Mouse (Mus musculus) hindbrain, embryonic 14.5 days (tissue): ENCODE data around the gene Fam110a. TPM values are rescaled to one million over a fixed set of nuclear protein-coding genes. Genes with fewer than 3 reads are reported as not detected.
A peak's percentile ranks its signal among the peaks of the same experiment; 100 is the strongest.

Experiments
- ATAC-seq: fragments of 200-750 bp; cut with Nextera tagmentation; 2 replicates; pipeline ENCODE4 v1.8.0; 2017; ENCODE audit warnings: moderate number of reproducible peaks, mild to moderate bottlenecking, moderate TSS enrichment, moderate library complexity; ENCODE audit not compliant: low FRiP score
- DNase-seq: peaks from one replicate; pipeline ENCODE4 v3.0.0-alpha.2; 2015; ENCODE audit warnings: low spot score
- H3K27ac ChIP-seq: fragments of 300-500 bp; sonication (generic); 2 replicates; pipeline ENCODE4 v1.5.1; 2014; ENCODE audit warnings: mild to moderate bottlenecking, moderate library complexity
- H3K27me3 ChIP-seq: fragments of 300-500 bp; sonication (generic); 2 replicates; pipeline ENCODE4 v1.6.1; 2014; ENCODE audit warnings: mild to moderate bottlenecking, low read length, mixed read lengths; ENCODE audit not compliant: control insufficient read depth, insufficient read depth
- H3K36me3 ChIP-seq: fragments of 300-500 bp; sonication (generic); replicated peaks from 2 replicates; pipeline ENCODE4 v1.6.1; 2014; ENCODE audit not compliant: control insufficient read depth, insufficient read depth
- H3K4me1 ChIP-seq: fragments of 300-500 bp; sonication (generic); replicated peaks from 2 replicates; pipeline ENCODE4 v1.6.1; 2014; ENCODE audit warnings: antibody characterized with exemption, low read length, mixed read lengths; ENCODE audit not compliant: control insufficient read depth, insufficient read depth
- H3K4me2 ChIP-seq: fragments of 300-500 bp; sonication (generic); replicated peaks from 2 replicates; pipeline ENCODE4 v1.6.1; 2014; ENCODE audit warnings: mild to moderate bottlenecking, moderate library complexity
- H3K4me3 ChIP-seq: fragments of 300-500 bp; sonication (generic); replicated peaks from 2 replicates; pipeline ENCODE4 v1.5.1; 2014; ENCODE audit warnings: mild to moderate bottlenecking, low read length
- H3K9ac ChIP-seq: fragments of 300-500 bp; sonication (generic); 2 replicates; pipeline ENCODE4 v1.6.1; 2014
- H3K9me3 ChIP-seq: fragments of 300-500 bp; sonication (generic); 2 replicates; pipeline ENCODE4 v1.6.1; 2016; ENCODE audit warnings: low read length; ENCODE audit not compliant: control insufficient read depth
- WGBS: fragments of 180-500 bp; shearing (Covaris S2); extraction: QIAGEN DNeasy Blood & Tissue Kit; methylation state at CpG from one replicate; pipeline ENCODE4 v1.1.7; 2014; 5-methylcytosine and 5-hydroxymethylcytosine counted together
- microRNA counts: library from miRNA; unstranded; fragments of <30 nt; microRNA quantifications from one replicate; lab custom pipeline; 2016
- microRNA-seq: library from miRNA; unstranded; fragments of <30 nt; microRNA quantifications from one replicate; pipeline ENCODE4, GENCODE M21; 2016
- polyA plus RNA-seq: library from polyadenylated mRNA; unstranded; fragments of >200 nt; fragmentation: Nextera tagmentation; extraction: Ambion mirVana; gene quantifications from 2 replicates; pipeline ENCODE4 v1.2.1, GENCODE M21; 2014

Gene Fam110a
- polyA plus RNA-seq, 1 experiment from 2014 or later, result 42.7 TPM

DNA sequence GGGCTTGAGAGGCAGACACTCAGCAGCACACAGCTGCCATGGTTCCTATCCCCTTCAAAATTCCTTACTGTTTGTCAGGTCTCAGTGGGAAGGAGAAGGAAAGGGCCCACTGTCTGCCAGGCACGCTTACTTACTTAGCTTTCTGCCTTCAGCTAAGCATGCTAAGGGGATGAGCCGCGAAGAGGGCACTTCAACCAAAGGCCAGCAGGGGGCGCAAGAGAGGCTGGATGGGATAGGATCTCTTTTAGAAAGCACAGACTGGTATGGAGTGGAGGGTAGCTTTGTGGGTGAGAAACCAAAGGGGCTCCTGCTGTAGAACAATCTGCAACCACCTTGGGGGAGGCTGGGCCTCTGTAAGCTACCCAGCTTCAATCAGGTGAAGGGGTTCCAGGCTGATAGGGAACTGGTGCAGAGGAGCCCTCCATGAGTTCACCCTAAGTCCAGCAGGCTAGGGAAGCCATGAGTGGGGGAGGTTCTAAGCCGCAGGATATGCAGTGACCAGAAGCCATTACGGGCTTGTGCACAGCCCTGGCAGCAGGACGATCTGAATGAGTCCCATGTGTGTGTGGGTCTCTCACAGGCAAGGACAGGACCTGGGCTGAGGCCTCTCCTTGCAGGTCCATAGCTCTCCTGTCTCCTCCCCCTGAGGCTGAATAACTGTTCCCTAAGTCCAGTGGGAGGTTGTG is 49.5 kb downstream of the Fam110a start:
- ATAC-seq, result peak; percentile 64; the same call in 1 of the 2 replicates
- H3K9ac ChIP-seq, result no peak overlapping the region
- DNase-seq, result peak; percentile 79
- WGBS, result 43% methylated on average over 7 of the region's 7 CpGs
- H3K4me2 ChIP-seq, result no peak overlapping the region
- H3K9me3 ChIP-seq, result no peaks in the 10 kb centered on the region
- no peaks in the 10 kb centered on the region for H3K36me3 ChIP-seq
- no peak overlapping the region for H3K27ac ChIP-seq
- H3K4me3 ChIP-seq, result no peak overlapping the region
- H3K4me1 ChIP-seq, result no peaks in the 10 kb centered on the region
- no peaks in the 10 kb centered on the region for H3K27me3 ChIP-seq

DNA sequence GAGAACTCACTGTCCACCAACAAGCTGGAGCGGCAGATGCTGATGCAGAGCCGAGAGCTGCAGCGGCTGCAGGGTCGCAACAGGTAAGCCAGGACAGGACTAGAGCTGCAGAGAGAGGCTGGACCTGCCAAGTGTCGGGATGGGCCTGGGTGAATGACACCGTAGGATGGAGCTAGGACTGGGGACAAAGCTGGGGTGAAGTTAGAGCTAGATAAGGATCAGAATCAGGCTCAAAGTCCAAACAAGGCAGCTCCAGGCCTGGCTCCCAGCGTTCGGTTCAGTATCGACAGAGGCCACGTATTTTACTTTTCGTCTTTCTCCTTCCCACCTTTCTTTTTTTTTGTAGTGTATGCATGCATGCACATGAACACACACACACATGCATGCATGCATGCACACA is 52.9 kb downstream of the Fam110a start:
- H3K27me3 ChIP-seq, result no peaks in the 10 kb centered on the region
- no peak overlapping the region for H3K9ac ChIP-seq
- DNase-seq, result no peak
- H3K4me1 ChIP-seq, result no peaks in the 10 kb centered on the region
- no peaks in the 10 kb centered on the region for H3K36me3 ChIP-seq
- H3K4me2 ChIP-seq, result no peak overlapping the region
- ATAC-seq, result no peak
- H3K4me3 ChIP-seq, result no peak overlapping the region
- no peaks in the 10 kb centered on the region for H3K9me3 ChIP-seq
- 93% methylated on average over 11 of the region's 11 CpGs for WGBS
- H3K27ac ChIP-seq, result no peak overlapping the region

DNA sequence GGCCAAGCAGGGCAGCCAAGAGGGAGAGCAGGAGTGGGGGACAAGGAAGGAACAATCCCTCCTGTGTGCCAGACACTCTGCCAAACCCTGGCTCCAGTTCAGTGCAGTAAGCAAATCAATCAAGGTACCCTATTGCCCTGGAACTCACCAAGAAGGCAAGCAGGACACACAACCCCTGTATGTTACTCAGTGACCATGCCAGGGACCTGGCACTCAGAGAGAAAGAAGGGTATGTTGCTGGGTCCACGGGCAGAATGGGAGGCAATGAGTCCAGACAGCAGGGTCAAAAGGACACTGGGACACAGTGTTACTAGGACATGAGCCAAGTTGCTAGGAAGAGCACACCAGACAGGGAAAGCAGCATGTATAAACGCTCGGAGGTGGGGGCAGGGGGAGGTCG is 54.3 kb downstream of the Fam110a start:
- no peaks in the 10 kb centered on the region for H3K27me3 ChIP-seq
- ATAC-seq (0 out of 2 replicates have a peak, but pooled peaks have one; percentile 25), DNase-seq (no peak)
- WGBS, result 66% methylated on average over 4 of the region's 4 CpGs
- H3K4me2 ChIP-seq, result no peak overlapping the region
- H3K4me3 ChIP-seq, result no peak overlapping the region
- H3K27ac ChIP-seq, result no peak overlapping the region
- H3K36me3 ChIP-seq, result no peaks in the 10 kb centered on the region
- H3K9ac ChIP-seq, result no peak overlapping the region
- H3K4me1 ChIP-seq, result no peaks in the 10 kb centered on the region
- H3K9me3 ChIP-seq, result no peaks in the 10 kb centered on the region

DNA sequence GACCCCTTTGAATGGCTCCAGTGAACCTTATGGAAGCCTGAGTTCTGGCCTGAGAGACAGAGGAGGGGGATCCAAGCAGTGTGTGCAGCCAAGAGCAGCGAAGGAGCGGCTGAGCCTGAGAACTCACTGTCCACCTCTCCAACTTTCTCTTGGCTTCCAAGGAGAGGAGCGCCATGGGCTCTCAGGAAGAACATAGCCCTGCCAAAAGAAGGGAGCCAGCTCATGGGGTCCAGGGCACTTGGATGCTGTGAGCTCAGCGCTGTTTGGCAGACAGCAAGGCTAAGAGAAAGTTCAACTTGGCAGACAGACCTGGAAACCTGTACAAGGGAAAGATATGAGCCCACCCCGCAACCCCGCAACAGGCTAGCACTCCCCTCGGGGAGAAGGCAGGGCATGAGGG is 55.7 kb downstream of the Fam110a start:
- 75% methylated on average over 7 of the region's 7 CpGs for WGBS
- no peak for DNase-seq
- H3K4me2 ChIP-seq, result no peak overlapping the region

DNA sequence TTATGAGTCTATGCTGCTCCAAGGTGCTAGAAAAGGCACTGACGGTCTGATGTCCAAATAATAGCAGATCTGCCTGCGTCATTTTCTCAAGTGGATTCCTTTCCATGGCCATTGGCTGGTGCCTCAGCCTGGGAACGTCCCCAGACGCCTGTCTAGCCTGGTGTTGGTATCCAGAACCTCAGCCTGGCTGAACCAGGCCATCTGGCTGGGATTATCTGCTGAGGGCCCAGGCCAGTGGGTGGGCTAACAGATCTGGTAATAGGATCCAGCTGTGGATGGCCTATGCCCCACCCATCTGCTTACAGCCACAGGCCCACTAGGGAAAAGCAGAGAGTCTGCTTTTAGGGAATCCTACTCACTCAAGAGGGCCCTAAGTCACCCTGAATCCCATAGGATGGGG is 58.4 kb downstream of the Fam110a start:
- Histone ChIP-seq H3K9ac (no peak overlapping the region), H3K4me1 (no peaks in the 10 kb centered on the region), H3K4me2 (no peak overlapping the region), H3K27ac (no peak overlapping the region), H3K36me3 (no peaks in the 10 kb centered on the region), H3K9me3 (no peaks in the 10 kb centered on the region), H3K4me3 (no peak overlapping the region), H3K27me3 (no peaks in the 10 kb centered on the region)
- no peak for ATAC-seq
- 62% methylated on average over 4 of the region's 4 CpGs for WGBS
- no peak for DNase-seq

More for the DNA sequence above, 55.7 kb downstream of the Fam110a start:
- Histone ChIP-seq H3K9ac (no peak overlapping the region), H3K27ac (no peak overlapping the region), H3K27me3 (no peaks in the 10 kb centered on the region), H3K4me1 (no peaks in the 10 kb centered on the region), H3K9me3 (no peaks in the 10 kb centered on the region), H3K4me3 (no peak overlapping the region), H3K36me3 (no peaks in the 10 kb centered on the region)
- no peak for ATAC-seq

DNA sequence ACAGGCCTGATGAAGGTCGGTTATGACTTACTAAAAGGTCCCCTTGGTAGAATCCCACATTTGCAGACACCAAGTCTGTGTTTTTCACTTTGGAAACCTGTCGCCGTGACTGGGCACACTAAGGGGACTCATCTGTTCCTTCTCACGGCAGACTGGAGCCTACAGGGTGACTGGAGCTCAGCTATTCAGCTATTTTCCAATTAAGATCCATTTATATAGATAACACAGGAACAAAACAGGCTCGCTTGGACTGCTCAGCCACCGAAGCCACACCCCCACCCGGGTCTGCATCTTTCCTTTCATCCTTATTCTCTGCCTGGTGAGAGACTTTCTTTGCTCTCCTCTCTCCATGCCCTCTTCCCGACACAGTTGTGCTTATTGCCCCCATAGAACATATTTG is 59.0 kb downstream of the Fam110a start:
- H3K27ac ChIP-seq, result no peak overlapping the region
- H3K27me3 ChIP-seq, result no peaks in the 10 kb centered on the region
- no peak overlapping the region for H3K4me3 ChIP-seq
- 64% methylated on average over 8 of the region's 8 CpGs for WGBS
- H3K4me2 ChIP-seq, result no peak overlapping the region
- H3K9ac ChIP-seq, result no peak overlapping the region
- no peaks in the 10 kb centered on the region for H3K4me1 ChIP-seq
- H3K9me3 ChIP-seq, result no peaks in the 10 kb centered on the region
- DNase-seq (no peak), ATAC-seq (no peak)
- no peaks in the 10 kb centered on the region for H3K36me3 ChIP-seq

MicroRNAs encoded within 50 kb of the gene (microRNA counts, 519-probe panel; counts per million panel counts)
- not detected for microRNA mmu-miR-1953 (lab: Ali Mortazavi, UCI)

Small RNAs within 50 kb of the gene (microRNA-seq; reads per million reads assigned to microRNA genes)
- gene Mir1953, result 0.65 reads per million

Other genes with a start within 250 kb of the Fam110a start
- 60.1 and 60.8 TPM in 2 replicates for gene Psmf1, start 236.0 kb downstream of the Fam110a start, polyA plus RNA-seq
- gene Rspo4, start 137.3 kb downstream of the Fam110a start, polyA plus RNA-seq, result 0.17 and 0.55 TPM in 2 replicates
- gene Angpt4, start 69.0 kb downstream of the Fam110a start, polyA plus RNA-seq, result 0.08 and 0.31 TPM in 2 replicates
- 0.73 and 1.4 TPM in 2 replicates for gene Slc52a3, start 16.3 kb upstream of the Fam110a start, polyA plus RNA-seq
- gene Scrt2, start 101.3 kb upstream of the Fam110a start, polyA plus RNA-seq, result 10.9 and 13.6 TPM in 2 replicates
- gene Srxn1, start 125.3 kb upstream of the Fam110a start, polyA plus RNA-seq, result 22.5 and 26.2 TPM in 2 replicates
- 1.6 and 2.3 TPM in 2 replicates for gene Tcf15, start 163.3 kb upstream of the Fam110a start, polyA plus RNA-seq
- gene Csnk2a1, start 246.6 kb upstream of the Fam110a start, polyA plus RNA-seq, result 104 and 150 TPM in 2 replicates